Mouse (Mus musculus): ENCODE results near the gene Prr15l.

The Prr15l gene

DNA sequence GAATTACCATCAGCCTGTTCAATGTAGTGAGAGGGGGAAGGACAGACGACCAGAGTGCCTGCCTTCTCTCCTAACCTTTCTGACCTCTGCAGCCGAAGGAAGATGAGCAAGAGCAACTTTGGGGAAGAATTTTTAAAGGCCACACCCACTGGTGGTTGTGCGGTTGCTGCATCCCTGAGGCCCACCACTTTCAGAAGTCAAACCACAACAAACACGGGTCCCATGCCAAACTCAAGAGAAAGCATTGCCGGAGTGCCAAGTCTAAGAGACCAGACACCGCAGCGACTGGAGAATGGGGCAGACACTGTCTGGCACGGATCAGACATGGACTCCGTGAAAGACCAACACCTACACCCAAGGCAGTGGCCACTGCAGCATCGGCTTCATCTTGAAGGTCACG, 3.0 kb upstream of the Prr15l start:
- DNase-seq, result no peak

DNA sequence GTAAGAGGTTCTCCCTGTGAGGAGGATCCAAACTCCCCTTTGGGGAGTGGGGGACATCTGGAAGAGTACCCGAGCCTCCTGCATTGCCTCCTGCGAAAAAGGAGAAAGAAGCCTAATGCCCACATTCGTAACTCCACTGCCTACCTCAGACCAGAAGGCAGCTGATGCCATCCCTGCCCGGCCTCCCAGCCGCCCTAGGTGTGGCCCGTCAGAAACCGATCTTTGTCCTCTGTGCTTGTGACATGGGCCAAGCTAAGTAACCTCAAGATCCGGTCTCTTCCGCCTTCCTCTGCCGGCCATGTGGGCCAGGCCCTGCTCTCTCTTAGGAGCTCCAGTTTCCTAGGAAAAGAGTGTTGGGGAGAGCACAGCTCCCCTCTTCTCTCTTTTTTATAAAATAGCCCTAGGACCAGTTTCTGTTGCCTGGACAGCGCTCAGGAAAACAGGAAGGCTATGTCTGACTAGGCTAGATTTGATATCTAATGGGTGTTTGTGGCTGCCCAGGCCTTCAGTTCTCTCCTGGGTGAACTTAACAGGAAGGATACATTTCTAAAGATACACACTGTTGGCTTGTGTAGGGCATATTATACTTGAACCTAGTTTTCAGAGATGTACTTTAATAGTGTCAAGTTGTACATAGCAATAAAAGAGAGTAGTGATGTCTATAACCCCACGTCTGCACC, 2.3 kb upstream of the Prr15l start:
- DNase-seq, result no peak

GRCm38 (mm10) chr11:96926587-96926986, 1.3 kb upstream of the Prr15l start:
- DNase-seq, result no peak

DNA sequence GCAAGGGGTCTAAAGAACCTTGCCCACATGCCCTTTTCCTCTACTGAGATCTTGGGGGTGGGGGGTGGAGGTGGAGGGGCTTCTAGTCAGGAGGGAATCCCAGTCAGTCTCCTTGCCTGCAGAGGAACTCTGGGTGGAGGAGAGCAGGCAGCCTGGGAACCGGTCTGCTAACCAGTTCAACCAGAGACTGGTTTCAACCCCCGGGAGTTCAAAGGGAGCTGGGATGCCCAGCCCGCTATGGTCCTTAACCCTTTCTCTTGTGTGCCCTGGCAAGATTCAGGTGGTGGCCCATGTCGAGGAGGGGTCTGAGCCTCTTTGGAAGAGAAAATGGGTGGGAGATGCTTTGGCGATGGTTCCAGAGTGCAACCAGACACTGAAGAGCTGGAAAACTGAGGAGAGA, 787 bp downstream of the Prr15l start:
- DNase-seq, result peak; percentile 57 to 75

DNA sequence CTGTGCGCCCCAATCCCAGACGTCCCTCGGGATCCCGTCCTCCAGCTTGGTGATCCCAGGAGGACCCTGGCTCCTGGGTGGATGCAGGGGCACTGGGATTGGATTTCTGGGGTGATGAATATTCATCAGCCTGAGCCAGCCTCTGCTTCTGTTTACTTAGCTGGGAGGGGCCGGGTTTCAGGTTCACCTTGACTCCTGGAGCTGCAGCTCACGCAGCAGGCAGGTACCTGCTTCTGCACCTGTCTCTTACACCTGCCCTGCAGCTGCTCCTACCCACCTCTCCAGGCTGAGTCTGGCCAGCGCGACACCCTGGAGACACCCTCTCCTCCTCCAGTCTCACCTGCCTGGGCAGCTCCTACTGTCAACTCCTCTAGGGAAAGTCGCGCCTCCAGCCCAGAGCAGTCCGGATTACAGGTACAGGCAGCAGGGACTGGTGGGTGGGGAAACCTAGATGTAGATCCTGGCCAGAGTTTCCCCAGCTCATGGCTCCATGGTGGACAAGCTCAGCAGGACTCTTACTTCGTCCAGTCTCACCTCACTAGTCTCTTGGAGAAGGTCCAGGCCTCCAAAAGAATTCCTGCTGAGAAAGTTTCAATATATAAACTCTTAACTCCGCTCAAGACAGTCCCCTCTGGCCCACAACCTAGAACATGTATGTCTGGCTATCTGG, 1.3 kb downstream of the Prr15l start:
- peak; percentile 68 to 79 for DNase-seq

DNA sequence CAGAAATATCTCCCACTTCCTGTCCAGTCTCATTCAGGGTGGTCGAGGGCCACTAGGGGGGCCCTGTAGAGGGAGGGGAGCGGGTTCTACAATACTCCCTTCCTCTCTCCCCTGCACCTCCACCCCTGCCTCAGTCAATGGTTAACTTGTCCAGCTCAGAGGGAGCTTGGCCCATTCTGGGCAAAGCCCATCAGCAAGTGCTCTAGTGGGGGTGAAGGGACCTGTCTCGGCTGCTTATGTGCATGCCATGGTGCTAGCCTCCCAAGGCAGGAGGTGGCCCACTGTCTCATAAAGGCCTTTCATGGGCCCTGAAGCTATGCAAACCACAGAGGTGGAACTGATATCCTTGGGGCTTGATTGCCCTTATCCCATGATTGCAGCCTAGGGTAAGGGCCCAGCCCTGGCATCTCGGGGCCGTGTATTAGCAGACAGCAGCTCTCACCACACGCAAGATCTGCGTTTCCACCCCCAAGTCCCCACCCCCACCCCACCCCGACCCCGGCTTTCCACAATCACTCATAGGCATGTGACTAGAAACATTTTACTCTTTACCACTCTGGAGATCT, 1.9 kb downstream of the Prr15l start:
- DNase-seq, result peak; percentile 66 to 75

DNA sequence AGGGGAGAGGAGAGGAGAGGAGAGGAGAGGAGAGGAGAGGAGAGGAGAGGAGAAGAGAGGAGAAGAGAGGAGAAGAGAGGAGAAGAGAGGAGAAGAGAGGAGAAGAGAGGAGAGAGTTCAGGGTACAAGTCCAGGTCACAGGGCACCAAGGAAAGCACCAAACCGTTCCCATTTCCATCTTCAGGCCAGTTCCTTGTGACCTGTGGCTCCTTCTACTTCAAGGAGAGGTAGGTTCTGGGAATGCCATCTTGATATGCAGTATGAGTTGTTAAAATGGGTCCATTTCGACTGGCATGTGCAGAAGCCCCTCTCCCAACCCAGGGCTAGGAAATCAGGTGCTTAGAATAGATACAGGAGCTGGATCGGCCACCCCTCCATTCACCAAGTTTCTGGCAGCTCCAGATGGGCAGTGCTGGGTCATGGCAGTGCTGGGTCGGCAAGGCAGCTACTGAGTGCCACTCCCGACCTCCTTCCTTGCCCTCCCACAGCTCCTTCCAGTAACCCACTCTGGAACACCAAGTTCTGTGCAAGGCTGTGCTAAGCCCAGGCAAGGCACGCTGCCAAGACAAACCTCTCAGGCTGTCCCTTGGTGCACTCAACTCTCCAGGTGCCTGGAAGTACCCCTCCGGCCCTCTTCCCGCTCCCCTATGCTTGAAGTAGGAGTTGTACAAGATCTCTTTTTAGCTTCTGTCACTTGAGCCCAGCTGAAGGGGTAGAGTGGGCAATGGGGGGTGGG, 3.6 kb downstream of the Prr15l start:
- peak; percentile 63 to 71 for DNase-seq

- DNase-seq, result peak; percentile 27 to 52
These were observed 5.8 kb downstream of the Prr15l start for GRCm38 (mm10) chr11:96933562-96934276.

DNA sequence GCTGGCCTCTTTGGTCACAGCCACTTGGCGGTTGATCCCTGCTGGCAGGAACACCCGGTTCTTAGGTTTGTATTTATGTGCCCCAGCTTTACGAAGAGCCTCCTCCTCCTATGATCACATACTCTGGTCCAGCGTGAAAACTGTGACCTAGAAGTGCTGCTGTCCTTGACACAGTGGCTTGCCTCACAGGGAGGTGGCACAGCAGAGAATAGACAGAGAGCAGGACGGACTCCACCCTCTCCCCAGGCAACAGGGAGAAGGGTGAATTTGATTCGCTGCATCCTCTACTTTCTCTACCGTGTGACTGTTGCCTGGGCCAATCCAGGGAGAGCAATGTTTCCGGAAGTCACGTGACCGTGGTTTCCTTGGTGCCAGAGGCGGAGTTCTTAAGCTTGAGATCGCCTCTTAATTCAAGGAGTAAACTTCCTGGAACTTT, 7.0 kb downstream of the Prr15l start:
- peak; percentile 75 to 85 for DNase-seq

DNA sequence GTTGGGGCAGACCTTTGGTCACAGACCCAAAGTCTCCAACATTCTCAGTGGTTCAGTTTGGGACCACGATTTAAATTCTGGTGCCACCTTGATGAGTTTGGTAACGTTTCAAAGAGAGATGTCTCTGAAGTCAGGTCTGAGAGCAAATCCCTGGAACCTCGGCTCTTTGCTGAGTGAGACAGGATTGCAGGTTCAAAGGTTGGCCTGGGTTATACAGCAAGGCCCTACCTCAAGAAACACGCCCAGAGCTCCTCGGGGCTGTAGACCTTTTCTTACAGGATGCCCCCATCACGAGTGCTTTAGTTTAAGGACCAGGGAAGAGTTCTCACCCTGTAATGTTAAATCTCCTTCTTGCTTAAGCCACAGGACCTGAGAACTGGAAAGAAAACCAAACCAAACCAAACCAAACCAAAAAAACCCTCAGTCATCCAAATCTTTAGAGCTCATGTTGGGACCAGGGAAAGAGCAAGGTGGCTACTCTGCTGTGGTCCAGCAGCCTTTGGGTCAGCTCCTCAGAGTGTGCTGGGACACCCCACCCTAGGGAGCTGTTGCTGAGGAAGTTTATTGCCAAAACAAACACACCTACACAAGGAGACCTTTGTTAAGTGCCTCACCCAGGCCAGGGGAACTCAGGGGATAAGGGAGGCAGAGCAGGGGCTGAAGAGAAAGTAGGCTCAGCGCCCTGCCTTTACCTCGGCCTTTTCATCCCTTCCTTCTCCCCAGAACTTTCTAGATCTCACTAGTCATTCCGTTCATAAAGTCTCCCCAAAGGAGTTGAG, 8.2 kb downstream of the Prr15l start:
- DNase-seq, result no peak

DNA sequence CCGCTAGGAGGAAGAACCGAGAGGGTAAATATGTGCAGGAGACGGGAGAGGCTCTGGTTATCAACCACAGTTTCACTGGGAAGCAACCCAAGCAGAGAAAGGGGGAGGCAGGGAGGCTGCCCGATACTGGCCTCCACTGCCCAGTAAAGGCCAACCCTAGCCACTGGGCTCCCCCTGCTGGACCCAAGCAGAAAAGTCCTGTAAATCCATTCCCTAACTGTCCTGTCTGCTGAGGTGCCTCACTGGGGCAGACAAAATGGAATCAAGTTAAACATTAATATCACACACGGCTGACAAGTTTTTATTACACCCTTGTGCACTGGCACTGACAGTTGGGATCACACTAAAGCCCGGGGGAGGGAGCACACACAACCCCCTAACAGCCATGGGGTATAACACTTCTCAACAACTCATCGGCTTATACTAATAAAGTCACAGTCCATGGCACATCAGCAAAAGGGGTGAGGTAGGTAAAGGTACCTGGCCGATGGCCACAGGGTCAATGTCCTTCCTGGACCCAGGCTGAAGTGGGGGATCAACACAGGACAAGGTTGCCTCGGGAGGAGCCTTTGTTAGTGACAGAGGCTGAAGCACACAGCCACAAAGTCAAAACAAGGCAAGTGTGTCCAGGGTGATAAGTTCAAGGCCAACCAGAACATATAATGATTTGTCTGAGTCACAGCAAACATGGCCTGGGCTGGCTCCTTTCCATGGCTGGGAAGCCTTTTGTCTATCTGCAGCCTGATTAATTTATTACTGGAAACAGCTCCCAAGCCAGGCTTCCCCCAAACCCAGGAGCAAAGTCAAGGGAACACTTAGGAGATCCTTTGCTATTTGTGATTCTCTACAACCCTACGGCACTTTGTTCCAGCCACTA, 9.9 kb downstream of the Prr15l start:
- DNase-seq, result peak; percentile 81 to 88

DNA sequence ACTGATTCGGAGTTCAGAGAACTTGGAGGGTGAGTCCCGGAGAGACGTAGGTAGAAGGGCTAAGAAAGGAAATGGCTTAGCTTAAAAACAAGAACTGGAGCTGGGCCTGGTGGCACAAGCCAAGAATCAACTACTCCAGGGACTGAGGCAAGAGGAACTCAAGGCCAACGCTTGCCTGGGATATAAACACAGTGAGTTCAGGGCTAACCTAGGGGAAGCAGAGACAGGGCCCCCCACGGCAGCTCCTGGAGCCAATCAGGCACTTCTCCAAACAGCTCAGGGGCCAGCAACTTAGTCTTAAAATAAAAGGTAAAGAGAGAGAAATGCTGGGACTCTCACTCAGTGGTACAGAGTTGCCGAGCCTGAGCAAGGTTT, 10.5 kb downstream of the Prr15l start:
- no peak for DNase-seq

DNA sequence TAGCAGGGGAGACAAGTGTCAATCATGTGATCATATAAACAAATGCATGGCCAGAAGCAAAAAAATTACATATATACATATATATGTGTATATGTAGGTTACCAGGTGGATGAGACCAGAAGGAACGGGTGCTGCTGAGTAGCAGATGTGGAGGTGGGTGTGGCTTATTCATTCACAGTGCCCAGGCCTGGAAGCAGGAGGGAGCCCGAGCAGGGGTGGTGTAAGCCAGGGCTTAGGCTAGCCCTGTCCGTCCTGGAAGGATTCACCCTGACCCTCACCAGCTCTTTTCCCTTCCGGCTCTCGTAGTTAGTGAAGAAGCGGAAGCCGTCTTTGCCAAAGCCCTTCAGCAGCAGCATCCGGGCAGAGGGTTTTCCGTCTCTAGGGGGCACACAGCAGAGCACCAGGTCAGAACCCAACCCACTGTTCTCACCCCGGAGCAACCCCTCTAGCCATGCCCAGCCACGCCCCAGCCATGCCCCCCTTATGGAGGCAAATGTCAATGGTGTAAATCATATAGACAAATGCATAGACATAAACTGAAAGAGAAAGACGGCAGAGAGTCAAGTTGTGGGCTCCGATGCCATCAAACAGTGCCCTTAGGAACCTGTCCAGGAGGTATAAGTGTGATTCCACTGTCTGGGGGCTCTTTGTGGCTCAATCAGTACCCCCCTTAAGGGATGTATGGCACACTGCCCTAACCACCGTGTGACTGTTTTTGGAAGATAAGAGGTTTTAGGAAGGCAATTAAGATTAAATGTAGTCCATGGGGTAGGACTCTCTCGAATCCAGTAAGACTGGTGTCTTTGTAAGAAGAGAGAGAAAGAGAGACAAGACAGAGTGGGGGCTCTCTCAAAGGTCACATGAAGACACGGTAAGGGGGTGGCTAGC, 12.9 kb downstream of the Prr15l start:
- DNase-seq, result no peak

DNA sequence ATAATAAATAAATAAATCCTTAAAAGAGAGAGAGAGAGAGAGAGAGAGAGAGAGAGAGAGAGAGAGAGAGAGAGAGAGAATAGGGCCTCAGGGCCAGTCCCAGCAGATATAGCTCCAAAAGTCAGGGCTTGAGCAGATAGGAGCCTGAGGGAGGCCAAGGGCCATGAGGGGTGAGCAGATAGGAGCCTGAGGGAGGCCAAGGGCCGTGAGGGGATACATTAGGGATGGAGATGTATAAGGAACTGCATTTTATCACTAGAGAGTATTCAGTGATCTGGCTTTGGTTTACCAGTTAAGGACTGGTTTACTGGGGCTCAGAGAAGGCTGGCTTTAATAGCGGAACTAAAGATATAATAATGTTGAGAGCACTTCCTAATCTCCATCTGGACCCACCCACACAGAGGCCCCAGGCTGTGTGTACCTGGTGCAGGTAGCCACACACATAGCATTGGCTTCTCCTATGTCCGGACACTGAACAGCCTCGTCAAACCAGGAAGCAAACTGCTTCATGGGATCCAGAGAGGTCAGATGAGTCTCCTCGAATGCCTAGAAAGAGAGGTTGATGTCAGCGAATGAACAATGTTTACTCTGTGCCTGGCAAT, 14.2 kb downstream of the Prr15l start:
- no peak for DNase-seq

GRCm38 (mm10) chr11:96943746-96944304, 15.9 kb downstream of the Prr15l start, which contains the start of gene Pnpo:
Gene Pnpo, minus strand, starts transcription at chr11:96943986.
- DNase-seq, result peak; percentile 90 to 94

DNA sequence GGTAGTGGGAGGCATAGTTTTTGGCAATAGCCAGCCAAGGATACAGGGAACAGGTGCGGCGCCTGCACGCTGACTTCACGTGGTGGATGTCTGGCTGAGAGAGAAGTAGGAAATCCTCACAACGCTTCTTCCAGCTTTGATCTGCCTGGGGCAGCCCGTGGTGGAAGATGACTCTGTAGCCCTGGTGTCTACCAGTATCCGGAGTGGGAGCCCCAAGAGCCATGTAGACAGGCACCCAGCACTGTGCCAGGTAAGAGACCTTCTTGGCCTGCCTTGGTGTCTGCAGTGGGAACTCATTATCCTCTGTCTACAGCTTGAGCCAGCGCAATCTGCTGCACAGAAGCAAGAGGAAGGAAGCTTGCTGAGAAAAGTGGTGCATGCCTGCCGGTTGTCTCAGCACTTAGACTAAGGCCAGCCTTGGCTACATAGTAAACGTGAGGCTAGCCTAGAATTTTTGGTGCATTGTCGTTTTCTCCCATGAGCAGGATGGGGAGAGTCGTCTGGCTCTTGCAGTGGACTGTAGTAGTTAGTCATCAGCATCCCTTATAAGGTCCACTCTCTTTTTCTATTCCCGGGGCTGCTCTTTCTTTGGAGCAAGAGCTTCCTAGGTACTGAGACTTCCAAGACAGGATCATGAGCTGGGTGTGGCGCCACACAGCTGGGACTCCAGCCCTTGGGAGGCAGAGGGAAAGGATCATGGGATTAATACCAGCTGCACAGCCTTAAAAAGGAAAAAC, 17.1 kb downstream of the Prr15l start:
- no peak for DNase-seq

- DNase-seq, result no peak
These were observed 18.6 kb downstream of the Prr15l start for GRCm38 (mm10) chr11:96946498-96946897.

DNA sequence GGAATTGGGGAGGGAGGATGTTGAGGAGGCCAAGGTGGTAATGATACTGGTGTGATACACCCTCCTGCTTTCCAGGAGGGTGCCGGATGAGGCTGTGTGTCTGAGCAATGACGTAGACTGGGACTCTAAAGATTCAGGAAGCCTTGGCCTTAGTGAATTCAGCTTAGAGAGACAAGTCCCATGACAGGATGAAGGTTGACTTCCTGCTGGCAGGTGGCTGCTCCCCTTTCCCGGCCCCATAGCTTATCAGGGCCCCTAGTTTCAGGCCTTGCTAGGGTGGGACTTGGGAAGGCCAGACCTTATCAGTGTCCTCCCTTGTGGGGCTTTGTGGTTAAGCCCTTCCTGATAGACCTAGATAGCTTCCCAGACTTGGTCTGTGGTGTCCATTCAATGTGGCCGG, 19.9 kb downstream of the Prr15l start:
- no peak for DNase-seq

Data from kidney, postnatal 4 days (tissue).